Mouse (Mus musculus): ENCODE data around the gene Spata17.
"Not testable (repeated sequence)": the region's sequence is repeated elsewhere in the genome, so short reads cannot be mapped to it uniquely, and the experiment has no call there.

Gene Spata17

GRCm38 (mm10) chr1:187175991-187176390 is 39.3 kb downstream of the Spata17 start:
- DNase-seq (ENCODE audit: low read depth), result no peak

GRCm38 (mm10) chr1:187170361-187170760 is 44.9 kb downstream of the Spata17 start:
- no peak for DNase-seq (ENCODE audit: low read depth)

GRCm38 (mm10) chr1:187169646-187170045 is 45.6 kb downstream of the Spata17 start:
- no peak for DNase-seq (ENCODE audit: low read depth)

- DNase-seq (ENCODE audit: low read depth), result no peak
Observed at GRCm38 (mm10) chr1:187163571-187163970, 51.7 kb downstream of the Spata17 start.

GRCm38 (mm10) chr1:187155658-187156057 is 59.6 kb downstream of the Spata17 start:
- no peak for DNase-seq (ENCODE audit: low read depth)

- DNase-seq (ENCODE audit: low read depth), result no peak
Observed at GRCm38 (mm10) chr1:187153681-187154080, 61.6 kb downstream of the Spata17 start.

GRCm38 (mm10) chr1:187152571-187152970 is 62.7 kb downstream of the Spata17 start:
- DNase-seq (ENCODE audit: low read depth), result no peak

GRCm38 (mm10) chr1:187142984-187143383 is 72.3 kb downstream of the Spata17 start:
- no peak for DNase-seq (ENCODE audit: low read depth)

- peak; percentile 38 for DNase-seq (ENCODE audit: low read depth)
Observed at GRCm38 (mm10) chr1:187137426-187137825, 77.8 kb downstream of the Spata17 start.

- DNase-seq (ENCODE audit: low read depth), result no peak
Observed at GRCm38 (mm10) chr1:187135887-187136286, 79.4 kb downstream of the Spata17 start.

- no peak for DNase-seq (ENCODE audit: low read depth)
Observed at GRCm38 (mm10) chr1:187133841-187134240, 81.4 kb downstream of the Spata17 start.

GRCm38 (mm10) chr1:187132348-187132747 is 82.9 kb downstream of the Spata17 start:
- no peak for DNase-seq (ENCODE audit: low read depth)

GRCm38 (mm10) chr1:187127548-187127947 is 87.7 kb downstream of the Spata17 start:
- not testable (repeated sequence) for DNase-seq (ENCODE audit: low read depth)

- DNase-seq (ENCODE audit: low read depth), result no peak
Observed at GRCm38 (mm10) chr1:187125733-187126132, 89.5 kb downstream of the Spata17 start.

- no peak for DNase-seq (ENCODE audit: low read depth)
Observed at GRCm38 (mm10) chr1:187124967-187125366, 90.3 kb downstream of the Spata17 start.

- no peak for DNase-seq (ENCODE audit: low read depth)
Observed at GRCm38 (mm10) chr1:187119300-187119699, 96.0 kb downstream of the Spata17 start.

- DNase-seq (ENCODE audit: low read depth), result no peak
Observed at GRCm38 (mm10) chr1:187118108-187118507, 97.2 kb downstream of the Spata17 start.

- no peak for DNase-seq (ENCODE audit: low read depth)
Observed at GRCm38 (mm10) chr1:187113716-187114115, 101.5 kb downstream of the Spata17 start.

- DNase-seq (ENCODE audit: low read depth), result no peak
Observed at GRCm38 (mm10) chr1:187102130-187102529, 113.1 kb downstream of the Spata17 start.

GRCm38 (mm10) chr1:187101202-187101601 is 114.1 kb downstream of the Spata17 start:
- DNase-seq (ENCODE audit: low read depth), result no peak

- no peak for DNase-seq (ENCODE audit: low read depth)
Observed at GRCm38 (mm10) chr1:187100624-187101023, 114.6 kb downstream of the Spata17 start.

GRCm38 (mm10) chr1:187098285-187098684 is 117.0 kb downstream of the Spata17 start:
- DNase-seq (ENCODE audit: low read depth), result no peak

GRCm38 (mm10) chr1:187092546-187092945 is 122.7 kb downstream of the Spata17 start:
- DNase-seq (ENCODE audit: low read depth), result no peak

GRCm38 (mm10) chr1:187088660-187089395 is 126.4 kb downstream of the Spata17 start:
- DNase-seq (ENCODE audit: low read depth), result no peak
